Mouse (Mus musculus): Measurements from ENCODE around the gene Armh1. TPM values are rescaled to one million over a fixed set of nuclear protein-coding genes. Genes with fewer than 3 reads are reported as not detected.
"Not testable (repeated sequence)": the region's sequence is repeated elsewhere in the genome, so short reads cannot be mapped to it uniquely, and the experiment has no call there.

The Armh1 gene
- polyA plus RNA-seq, 1 experiment, result not detected

- Histone ChIP-seq H3K4me1 (peaks cover 5% of the 10 kb centered on the region; the same call in 1 of the 2 replicates), H3K4me3 (replicated peaks) (no peak overlapping the region), H3K36me3 (replicated peaks; ENCODE audit: low read length) (peaks cover 69% of the 10 kb centered on the region), H3K27me3 (replicated peaks) (peaks cover 9% of the 10 kb centered on the region), H3K9me3 (peaks cover 8% of the 10 kb centered on the region)
- TF ChIP-seq FLI1 (IDR thresholded peaks at IDR 0.05; ENCODE audit: low read length) (no peak), GATA1 (IDR thresholded peaks at IDR 0.05; ENCODE audit: borderline replicate concordance, low read length) (no peak)
Measured at GRCm38 (mm10) chr4:117272459-117272858, 20.5 kb upstream of the Armh1 start.

GRCm38 (mm10) chr4:117270278-117270677 lies 18.4 kb upstream of the Armh1 start:
- TF ChIP-seq GATA1 (IDR thresholded peaks at IDR 0.05; ENCODE audit: borderline replicate concordance, low read length) (no peak), FLI1 (IDR thresholded peaks at IDR 0.05; ENCODE audit: low read length) (no peak)

DNA sequence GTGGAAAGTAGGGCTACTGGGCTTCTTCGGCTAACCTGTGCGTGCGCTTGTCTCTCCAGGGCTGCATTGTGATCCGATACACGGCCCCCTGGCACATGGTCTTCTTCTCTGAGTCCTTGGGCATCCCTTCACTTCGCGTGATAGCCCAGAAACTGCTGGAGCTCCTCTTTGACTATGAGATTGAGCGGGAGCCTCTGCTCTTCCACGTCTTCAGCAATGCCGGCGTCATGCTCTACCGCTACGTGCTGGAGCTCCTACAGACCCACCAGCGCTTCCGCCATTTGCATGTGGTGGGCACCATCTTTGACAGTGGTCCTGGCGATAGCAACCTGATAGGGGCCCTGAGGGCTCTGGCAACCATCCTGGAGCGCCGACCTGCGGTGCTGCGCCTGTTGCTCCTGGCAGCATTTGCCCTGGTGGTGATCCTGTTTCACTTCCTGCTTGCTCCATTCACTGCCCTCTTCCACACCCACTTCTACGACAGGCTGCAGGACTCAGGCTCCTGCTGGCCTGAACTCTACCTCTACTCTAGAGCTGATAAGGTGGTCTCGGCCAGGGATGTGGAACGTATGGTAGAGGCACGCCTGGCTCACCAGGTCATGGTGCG lies 16.0 kb upstream of the Armh1 start:
- H3K36me3 ChIP-seq (replicated peaks; ENCODE audit: low read length), result peaks cover 24% of the 10 kb centered on the region
- TF ChIP-seq FLI1 (IDR thresholded peaks at IDR 0.05; ENCODE audit: low read length), result no peak
- no peak for TF ChIP-seq GATA1 (IDR thresholded peaks at IDR 0.05; ENCODE audit: borderline replicate concordance, low read length)

More at GRCm38 (mm10) chr4:117270278-117270677, 18.4 kb upstream of the Armh1 start:
- Histone ChIP-seq H3K9me3 (peaks cover 8% of the 10 kb centered on the region), H3K36me3 (replicated peaks; ENCODE audit: low read length) (peaks cover 47% of the 10 kb centered on the region), H3K4me3 (replicated peaks) (no peak overlapping the region), H3K27me3 (replicated peaks) (peaks cover 15% of the 10 kb centered on the region), H3K4me1 (peaks cover 5% of the 10 kb centered on the region; the same call in 1 of the 2 replicates)

DNA sequence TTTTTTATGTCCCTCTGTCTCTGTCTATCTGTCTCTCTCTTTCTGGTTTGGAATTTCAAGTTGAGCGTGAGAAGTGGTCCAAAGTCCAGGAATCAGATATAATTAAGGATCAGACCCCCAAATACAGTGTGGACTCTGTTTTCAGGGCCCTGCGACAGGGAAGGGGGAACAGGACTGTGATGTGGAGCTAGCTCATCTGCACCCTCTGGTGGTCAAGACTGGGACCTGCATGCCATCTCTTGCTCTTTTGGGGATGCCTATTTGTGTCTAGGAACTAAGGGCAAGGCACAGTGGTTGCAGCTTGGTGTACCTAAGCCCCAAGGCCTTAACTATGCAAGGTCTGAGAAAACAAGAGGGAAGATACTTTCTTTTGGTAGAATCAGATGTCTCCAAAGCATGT lies 15.4 kb upstream of the Armh1 start:
- Histone ChIP-seq H3K4me1 (peaks cover 5% of the 10 kb centered on the region; the same call in 1 of the 2 replicates), H3K4me3 (replicated peaks) (no peak overlapping the region), H3K36me3 (replicated peaks; ENCODE audit: low read length) (peaks cover 17% of the 10 kb centered on the region), H3K27me3 (replicated peaks) (peaks cover 24% of the 10 kb centered on the region), H3K9me3 (no peaks in the 10 kb centered on the region)
- no peak for TF ChIP-seq GATA1 (IDR thresholded peaks at IDR 0.05; ENCODE audit: borderline replicate concordance, low read length)
- TF ChIP-seq FLI1 (IDR thresholded peaks at IDR 0.05; ENCODE audit: low read length), result no peak

More for the DNA sequence above, 16.0 kb upstream of the Armh1 start:
- Histone ChIP-seq H3K4me1 (peaks cover 5% of the 10 kb centered on the region; the same call in 1 of the 2 replicates), H3K27me3 (replicated peaks) (peaks cover 18% of the 10 kb centered on the region), H3K4me3 (replicated peaks) (no peak overlapping the region), H3K9me3 (no peaks in the 10 kb centered on the region)

- Histone ChIP-seq H3K4me1 (peaks cover 2% of the 10 kb centered on the region; the same call in 1 of the 2 replicates), H3K36me3 (replicated peaks; ENCODE audit: low read length) (no peaks in the 10 kb centered on the region), H3K4me3 (replicated peaks) (no peak overlapping the region), H3K27me3 (replicated peaks) (peaks cover 36% of the 10 kb centered on the region), H3K9me3 (no peaks in the 10 kb centered on the region; the same call in 1 of the 2 replicates)
- TF ChIP-seq FLI1 (IDR thresholded peaks at IDR 0.05; ENCODE audit: low read length) (no peak), GATA1 (IDR thresholded peaks at IDR 0.05; ENCODE audit: borderline replicate concordance, low read length) (no peak)
Measured at GRCm38 (mm10) chr4:117262987-117263386, 11.1 kb upstream of the Armh1 start.

GRCm38 (mm10) chr4:117262101-117262913 lies 10.4 kb upstream of the Armh1 start:
- TF ChIP-seq FLI1 (IDR thresholded peaks at IDR 0.05; ENCODE audit: low read length) (no peak), GATA1 (IDR thresholded peaks at IDR 0.05; ENCODE audit: borderline replicate concordance, low read length) (no peak)
- peaks cover 36% of the 10 kb centered on the region for H3K27me3 ChIP-seq (replicated peaks)
- H3K9me3 ChIP-seq, result no peaks in the 10 kb centered on the region; the same call in 1 of the 2 replicates
- H3K4me1 ChIP-seq, result no peaks in the 10 kb centered on the region; the same call in 1 of the 2 replicates
- H3K4me3 ChIP-seq (replicated peaks), result no peak overlapping the region
- H3K36me3 ChIP-seq (replicated peaks; ENCODE audit: low read length), result no peaks in the 10 kb centered on the region

DNA sequence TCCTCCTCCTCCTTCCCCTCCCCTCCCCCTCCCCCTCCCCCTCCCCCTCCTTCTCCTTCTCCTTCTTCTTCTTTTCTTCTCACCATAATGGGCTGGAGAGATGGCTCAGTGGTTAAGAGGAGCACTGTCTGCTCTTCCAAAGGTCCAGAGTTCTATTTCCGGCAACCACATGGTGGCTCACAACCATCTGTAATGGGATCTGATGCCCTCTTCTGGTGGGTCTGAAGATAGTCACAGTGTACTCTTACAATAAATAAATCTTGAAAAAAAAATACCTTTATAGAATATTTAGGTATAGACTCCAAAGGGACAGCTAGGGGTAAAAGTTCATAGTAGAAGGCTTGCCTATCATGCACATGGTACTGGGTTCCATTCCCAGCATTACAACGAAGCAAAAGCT lies 9.3 kb upstream of the Armh1 start:
- TF ChIP-seq FLI1 (IDR thresholded peaks at IDR 0.05; ENCODE audit: low read length) (no peak), GATA1 (IDR thresholded peaks at IDR 0.05; ENCODE audit: borderline replicate concordance, low read length) (no peak)
- no peaks in the 10 kb centered on the region; the same call in 1 of the 2 replicates for H3K4me1 ChIP-seq
- H3K27me3 ChIP-seq (replicated peaks), result peaks cover 37% of the 10 kb centered on the region
- no peak overlapping the region for H3K4me3 ChIP-seq (replicated peaks)
- H3K9me3 ChIP-seq, result no peaks in the 10 kb centered on the region; the same call in 1 of the 2 replicates
- no peaks in the 10 kb centered on the region for H3K36me3 ChIP-seq (replicated peaks; ENCODE audit: low read length)

- peaks cover 44% of the 10 kb centered on the region for H3K27me3 ChIP-seq (replicated peaks)
- H3K4me1 ChIP-seq; H3K4me3 ChIP-seq (replicated peaks); H3K9me3 ChIP-seq; H3K36me3 ChIP-seq (replicated peaks; ENCODE audit: low read length): not testable (repeated sequence)
Measured at GRCm38 (mm10) chr4:117259909-117260308, 8.0 kb upstream of the Armh1 start.

DNA sequence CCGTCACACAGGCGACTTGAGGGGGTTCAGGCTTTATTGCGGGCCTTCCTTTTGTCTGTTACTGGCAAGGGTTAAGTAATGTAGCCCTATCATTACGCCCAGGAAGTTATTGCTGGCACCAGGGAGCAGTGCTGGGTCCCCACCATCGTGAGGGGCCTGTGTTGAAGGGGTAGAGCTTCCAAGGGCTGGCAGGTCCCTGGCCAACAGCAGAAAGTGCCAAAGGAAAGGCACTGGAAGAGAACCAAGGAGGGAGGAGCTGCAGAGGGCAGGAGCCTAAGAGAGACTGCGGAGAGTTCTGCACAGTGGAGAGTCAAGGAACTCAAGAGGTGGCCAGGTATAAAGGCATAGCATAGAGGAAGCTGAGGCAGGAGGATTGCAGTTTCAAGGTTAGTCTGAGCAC lies 2.7 kb upstream of the Armh1 start:
- H3K27me3 ChIP-seq (replicated peaks), result peaks cover 44% of the 10 kb centered on the region
- peaks cover 31% of the 10 kb centered on the region for H3K4me1 ChIP-seq
- TF ChIP-seq FLI1 (IDR thresholded peaks at IDR 0.05; ENCODE audit: low read length) (no peak), GATA1 (IDR thresholded peaks at IDR 0.05; ENCODE audit: borderline replicate concordance, low read length) (no peak)
- H3K4me3 ChIP-seq (replicated peaks), result no peak overlapping the region
- H3K36me3 ChIP-seq (replicated peaks; ENCODE audit: low read length), result no peaks in the 10 kb centered on the region
- no peaks in the 10 kb centered on the region for H3K9me3 ChIP-seq

Measured in megakaryocyte, embryonic 14.5 days (primary cell).